Mouse (Mus musculus): ENCODE measurements around the gene Pitpnm1.

GRCm38 (mm10) chr19:4099837-4100717, at the start of gene Pitpnm1:
- peak; percentile 69 for TF ChIP-seq POLR2A (IDR thresholded peaks at IDR 0.05; ENCODE audit: insufficient read length, low read depth)
- no peak for TF ChIP-seq MAX (IDR thresholded peaks at IDR 0.05; ENCODE audit: low read depth)
- no peak for TF ChIP-seq SRF (IDR thresholded peaks at IDR 0.05; ENCODE audit: control insufficient read depth, insufficient read length, low read depth)
- TF ChIP-seq REST (IDR thresholded peaks at IDR 0.05; ENCODE audit: insufficient read depth, insufficient read length): no peak
- no peak for TF ChIP-seq TCF12 (IDR thresholded peaks at IDR 0.05; ENCODE audit: insufficient read depth, poor library complexity, severe bottlenecking)
